Mouse (Mus musculus) cortical plate, adult 2 months (tissue): Measurements from ENCODE around the gene Timm13. TPM values are rescaled to one million over a fixed set of nuclear protein-coding genes. Genes with fewer than 3 reads are reported as not detected.

Experiments used
- H3K27ac ChIP-seq: fragments of 200-500 bp; 2 replicates; pipeline ENCODE4 v1.5.1; 2012; ENCODE audit warnings: low read length, control low read depth, inconsistent platforms; ENCODE audit not compliant: insufficient read depth
- H3K4me1 ChIP-seq: fragments of 200-500 bp; 2 replicates; pipeline ENCODE4 v1.6.1; 2011; ENCODE audit warnings: low read length; ENCODE audit not compliant: control insufficient read depth, insufficient read depth
- H3K4me3 ChIP-seq: fragments of 200-500 bp; 2 replicates; pipeline ENCODE4 v1.5.1; 2011; ENCODE audit warnings: mild to moderate bottlenecking, low read length, control low read depth; ENCODE audit not compliant: insufficient read depth
- CTCF ChIP-seq: fragments of 200-500 bp; IDR thresholded peaks from 2 replicates; pipeline ENCODE4 v1.5.1; 2011; ENCODE audit warnings: mild to moderate bottlenecking, control low read depth, low read length; ENCODE audit not compliant: insufficient read depth; ENCODE audit errors: extremely low read depth
- POLR2A ChIP-seq: fragments of 200-500 bp; IDR thresholded peaks from 2 replicates; pipeline ENCODE4 v1.6.1; 2011; ENCODE audit warnings: mild to moderate bottlenecking, low read length, control low read depth; ENCODE audit not compliant: insufficient read depth; ENCODE audit errors: extremely low read depth
- polyA plus RNA-seq: library from polyadenylated mRNA; depleted of rRNA; stranded (reverse); fragments of >200 nt; gene quantifications from 2 replicates; pipeline ENCODE4 v1.2.3, GENCODE M21; 2012

The Timm13 gene
- polyA plus RNA-seq, 1 experiment: 219 TPM

GRCm38 (mm10) chr10:80928586-80929298 lies 28.0 kb upstream of the Timm13 start:
- H3K4me3 ChIP-seq: peak overlapping the region; percentile 98
- peak; percentile 52; the same call in 1 of the 2 replicates for TF ChIP-seq POLR2A
- peak; percentile 74 for TF ChIP-seq CTCF
- peak overlapping the region; percentile 92 for H3K27ac ChIP-seq
- H3K4me1 ChIP-seq: peaks cover 3% of the 10 kb centered on the region; the same call in 1 of the 2 replicates

GRCm38 (mm10) chr10:80925472-80925871 lies 24.7 kb upstream of the Timm13 start:
- no peak overlapping the region for H3K4me3 ChIP-seq
- no peak overlapping the region for H3K27ac ChIP-seq
- no peak for TF ChIP-seq POLR2A
- H3K4me1 ChIP-seq: no peaks in the 10 kb centered on the region

GRCm38 (mm10) chr10:80921923-80922322 lies 21.2 kb upstream of the Timm13 start:
- Histone ChIP-seq H3K4me3 (no peak overlapping the region), H3K4me1 (no peaks in the 10 kb centered on the region), H3K27ac (no peak overlapping the region)
- TF ChIP-seq POLR2A (no peak), CTCF (no peak)

GRCm38 (mm10) chr10:80917779-80918434 lies 17.1 kb upstream of the Timm13 start, which contains the start of gene Lmnb2:
TSS of gene Lmnb2 (minus strand) at chr10:80918245.
- Histone ChIP-seq H3K4me3 (peak within 1 kb of the TSS; percentile 77), H3K27ac (no peak within 1 kb of the TSS), H3K4me1 (no peaks in the 10 kb centered on the region)
- TF ChIP-seq POLR2A (0 out of 2 replicates have a peak, but pooled peaks have one; percentile 17), CTCF (no peak)

GRCm38 (mm10) chr10:80917336-80917778 lies 16.6 kb upstream of the Timm13 start:
- Histone ChIP-seq H3K27ac (no peak overlapping the region), H3K4me1 (no peaks in the 10 kb centered on the region), H3K4me3 (peak overlapping the region; percentile 77)
- no peak for TF ChIP-seq POLR2A
- TF ChIP-seq CTCF: no peak

- no peak overlapping the region for H3K4me3 ChIP-seq
Measured at GRCm38 (mm10) chr10:80915736-80916135, 15.0 kb upstream of the Timm13 start.

GRCm38 (mm10) chr10:80915260-80915659 lies 14.5 kb upstream of the Timm13 start:
- no peak overlapping the region for H3K4me3 ChIP-seq
- TF ChIP-seq POLR2A (no peak), CTCF (no peak)
- H3K4me1 ChIP-seq: no peaks in the 10 kb centered on the region
- no peak overlapping the region for H3K27ac ChIP-seq

More at GRCm38 (mm10) chr10:80915736-80916135, 15.0 kb upstream of the Timm13 start:
- no peak overlapping the region for H3K27ac ChIP-seq
- H3K4me1 ChIP-seq: no peaks in the 10 kb centered on the region
- no peak for TF ChIP-seq POLR2A
- TF ChIP-seq CTCF: no peak

- no peak overlapping the region for H3K27ac ChIP-seq
- TF ChIP-seq POLR2A (no peak), CTCF (no peak)
- no peak overlapping the region for H3K4me3 ChIP-seq
- no peaks in the 10 kb centered on the region for H3K4me1 ChIP-seq
Measured at GRCm38 (mm10) chr10:80914253-80914656, 13.5 kb upstream of the Timm13 start.

GRCm38 (mm10) chr10:80913364-80914011 lies 12.7 kb upstream of the Timm13 start:
- TF ChIP-seq CTCF (no peak), POLR2A (no peak)
- Histone ChIP-seq H3K27ac (no peak overlapping the region), H3K4me1 (no peaks in the 10 kb centered on the region), H3K4me3 (no peak overlapping the region)
